Mouse (Mus musculus): ENCODE measurements around the gene Tmem47. TPM values are rescaled to one million over a fixed set of nuclear protein-coding genes. Genes with fewer than 3 reads are reported as not detected.

Tmem47 gene
- total RNA-seq (2012; rRNA removed), result not detected in 2 replicates
- not detected in 2 replicates for total RNA-seq (2014; rRNA removed)
- polyA plus RNA-seq (2012; ENCODE audit: insufficient read length, low read depth), result not detected in 2 replicates

- dilution Hi-C loops (cut with MboI; ENCODE audit: extremely low pct_ligation_motif_present, extremely low pct_unique_long_range_greater_than_20kb, low sequenced_read_pairs) (no loop called here), in situ Hi-C loops (cut with MboI; ENCODE audit: low pct_ligation_motif_present, low pct_unique_long_range_greater_than_20kb, low sequenced_read_pairs) (no loop called here)
- TF ChIP-seq RCOR1 (conservative IDR thresholded peaks at IDR 0.05; ENCODE audit: low read depth, low read length) (no peak), CTCF (conservative IDR thresholded peaks at IDR 0.05 in 1 of 2, IDR thresholded peaks at IDR 0.05 in 1 of 2; ENCODE audit: low read depth in 2 of 2, low read length in 2 of 2) (no peak), MAX (IDR thresholded peaks at IDR 0.05; ENCODE audit: low read length) (no peak), USF1 (IDR thresholded peaks at IDR 0.05; ENCODE audit: low read depth, low read length) (no peak), POLR2A (IDR thresholded peaks at IDR 0.05; ENCODE audit: low read depth, low read length) (no peak), IRF4 (IDR thresholded peaks at IDR 0.05; ENCODE audit: low read depth, low read length) (no peak), MYC (IDR thresholded peaks at IDR 0.05; ENCODE audit: low read depth, low read length) (no peak), TCF12 (IDR thresholded peaks at IDR 0.05; ENCODE audit: low read depth, low read length) (no peak), POLR2AphosphoS2 (IDR thresholded peaks at IDR 0.05; ENCODE audit: low read depth, low read length) (no peak), E2F4 (IDR thresholded peaks at IDR 0.05; ENCODE audit: insufficient replicate concordance, low read depth, low read length) (no peak)
- Histone ChIP-seq H3K79me2 (replicated peaks; ENCODE audit: control insufficient read depth, extremely low read depth, insufficient read depth, poor library complexity, severe bottlenecking) (no peaks in the 10 kb centered on the region), H3K36me3 (replicated peaks in 1 of 2; ENCODE audit: control insufficient read depth in 1 of 2, insufficient read depth in 1 of 2, low read length in 1 of 2) (no peaks in the 10 kb centered on the region), H3K27me3 (replicated peaks) (no peaks in the 10 kb centered on the region), H3K4me3 (replicated peaks in 1 of 3; ENCODE audit: low read depth in 2 of 3, low read length in 2 of 3, poor library complexity in 1 of 3) (no peak within 1 kb of the TSS), H3K9ac (ENCODE audit: insufficient read depth, low read depth) (no peak within 1 kb of the TSS), H3K9me3 (replicated peaks; ENCODE audit: low read length) (peaks cover 11% of the 10 kb centered on the region), H3K4me2 (ENCODE audit: insufficient read depth, low read depth, poor library complexity, severe bottlenecking) (no peak within 1 kb of the TSS), H3K4me1 (ENCODE audit: control insufficient read depth in 1 of 2, insufficient read depth in 2 of 2) (no peaks in the 10 kb centered on the region), H3K27ac (ENCODE audit: insufficient read depth, low read depth) (no peak within 1 kb of the TSS)
- DNase-seq (ENCODE audit: extremely low read depth), result no peak
These were observed at the start of gene Tmem47 for GRCm38 (mm10) chrX:81070210-81070803. Gene Tmem47, plus strand, starts transcription at chrX:81070698.

- H3K36me3 ChIP-seq (replicated peaks in 1 of 2; ENCODE audit: control insufficient read depth in 1 of 2, insufficient read depth in 1 of 2, low read length in 1 of 2), result no peaks in the 10 kb centered on the region
- H3K79me2 ChIP-seq (replicated peaks; ENCODE audit: control insufficient read depth, extremely low read depth, insufficient read depth, poor library complexity, severe bottlenecking), result no peaks in the 10 kb centered on the region
- peaks cover 11% of the 10 kb centered on the region for H3K9me3 ChIP-seq (replicated peaks; ENCODE audit: low read length)
- H3K4me3 ChIP-seq (replicated peaks in 1 of 3; ENCODE audit: low read depth in 2 of 3, low read length in 2 of 3, poor library complexity in 1 of 3), result no peak overlapping the region
- in situ Hi-C loops (cut with MboI; ENCODE audit: low pct_ligation_motif_present, low pct_unique_long_range_greater_than_20kb, low sequenced_read_pairs), result no loop called here
- no peaks in the 10 kb centered on the region for H3K27me3 ChIP-seq (replicated peaks)
- no peak for TF ChIP-seq ZC3H11A (IDR thresholded peaks at IDR 0.05; ENCODE audit: low read depth, low read length)
- no peak for TF ChIP-seq PAX5 (IDR thresholded peaks at IDR 0.05; ENCODE audit: low read length)
- no peak overlapping the region for H3K9ac ChIP-seq (ENCODE audit: insufficient read depth, low read depth)
- DNase-seq (ENCODE audit: extremely low read depth), result no peak
- no peaks in the 10 kb centered on the region for H3K4me1 ChIP-seq (ENCODE audit: control insufficient read depth in 1 of 2, insufficient read depth in 2 of 2)
- H3K4me2 ChIP-seq (ENCODE audit: insufficient read depth, low read depth, poor library complexity, severe bottlenecking), result no peak overlapping the region
- dilution Hi-C loops (cut with MboI; ENCODE audit: extremely low pct_ligation_motif_present, extremely low pct_unique_long_range_greater_than_20kb, low sequenced_read_pairs), result no loop called here
- no peak overlapping the region for H3K27ac ChIP-seq (ENCODE audit: insufficient read depth, low read depth)
These were observed 435 bp downstream of the Tmem47 start for GRCm38 (mm10) chrX:81070804-81071461.

Data from CH12.LX (cell line).